Mouse (Mus musculus) spleen, adult 18-20 months (tissue): ENCODE results near the gene Fam214a.

Experiments
- DNase-seq, 2 experiments: peaks; one replicate each; pipeline ENCODE4 v3.0.0; 2022; ENCODE audit warnings: mixed read lengths in 2 of 2

Fam214a gene

DNA sequence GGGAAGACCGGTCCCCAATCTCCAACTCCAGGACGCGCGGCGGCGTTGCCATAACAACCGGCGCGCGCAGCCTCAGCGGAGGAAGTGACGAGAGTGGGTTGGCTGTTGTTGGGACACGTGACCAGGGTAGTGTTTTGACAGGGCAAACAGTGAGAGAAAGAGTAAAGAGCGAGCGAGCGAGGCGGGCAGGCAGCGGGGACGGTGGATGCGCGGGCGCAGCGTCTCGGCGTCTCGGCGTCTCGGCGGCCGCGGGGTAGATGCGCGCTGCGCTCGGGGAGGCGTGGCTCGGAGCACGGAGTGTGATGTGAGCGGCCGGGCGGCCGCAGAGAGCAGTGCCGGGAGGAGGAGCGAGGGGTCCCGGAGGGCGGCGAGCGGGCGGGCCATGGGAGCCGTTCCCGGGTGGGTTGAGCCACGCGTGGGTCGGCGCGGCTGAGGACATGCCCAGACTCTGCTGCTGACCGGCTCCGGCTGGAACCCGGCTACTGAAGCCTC, at the start of gene Fam214a:
Gene Fam214a (plus strand): TSS at position 129 of the 492 bp plus-strand sequence.
- DNase-seq: peak; percentile 84 to 88

DNA sequence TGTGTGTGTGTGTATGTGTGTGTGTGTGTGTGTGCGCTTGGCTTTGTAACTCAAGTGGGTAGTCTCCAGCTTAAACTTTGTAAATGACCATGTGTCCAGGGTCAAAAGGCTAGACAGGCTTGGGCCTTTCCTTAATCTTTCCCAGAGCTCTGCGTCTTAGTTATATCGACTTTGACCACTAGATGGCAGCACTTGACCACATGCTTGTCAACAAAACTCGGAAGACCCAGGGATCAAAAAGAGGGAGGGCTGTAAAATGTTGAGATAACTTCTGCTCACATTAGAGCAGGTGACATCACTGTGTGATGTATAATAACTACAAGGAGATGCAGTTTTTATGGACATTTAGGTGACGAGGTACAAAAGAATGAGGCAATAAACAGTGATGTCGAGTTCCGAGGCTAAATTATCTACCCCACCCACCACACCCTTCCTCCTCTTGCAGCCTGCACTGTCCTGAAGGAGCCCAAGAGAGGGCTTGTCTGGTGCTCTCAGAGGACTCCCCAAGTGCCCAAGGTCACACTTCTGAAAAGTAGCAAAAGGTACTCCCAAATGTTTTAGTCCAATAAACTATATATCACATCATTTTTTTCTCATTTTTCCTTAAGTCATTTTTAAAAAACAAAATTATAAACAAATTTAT, 47.7 kb upstream of the Fam214a start:
- DNase-seq: peak in 1 of 2 experiments; percentile 69

DNA sequence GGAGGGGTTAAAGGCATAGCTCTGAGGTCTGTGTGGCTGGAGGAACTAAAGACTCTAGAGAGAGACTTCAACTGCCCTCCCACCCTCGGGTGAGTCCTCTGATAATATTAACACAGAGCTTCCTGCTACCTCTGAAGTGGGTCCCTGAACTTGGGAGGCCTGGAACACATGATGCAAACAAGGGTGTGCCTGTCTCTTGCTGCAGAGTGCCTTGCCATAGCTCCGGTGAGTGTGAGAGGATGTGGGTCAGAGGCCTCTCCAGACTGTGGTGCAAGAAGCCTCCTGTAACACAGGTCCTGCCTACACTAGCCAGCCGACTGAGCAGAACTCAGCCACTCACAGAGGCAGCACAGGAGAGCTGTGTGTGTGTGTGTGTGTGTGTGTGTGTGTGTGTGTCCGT, 45.7 kb upstream of the Fam214a start:
- DNase-seq: no peak

DNA sequence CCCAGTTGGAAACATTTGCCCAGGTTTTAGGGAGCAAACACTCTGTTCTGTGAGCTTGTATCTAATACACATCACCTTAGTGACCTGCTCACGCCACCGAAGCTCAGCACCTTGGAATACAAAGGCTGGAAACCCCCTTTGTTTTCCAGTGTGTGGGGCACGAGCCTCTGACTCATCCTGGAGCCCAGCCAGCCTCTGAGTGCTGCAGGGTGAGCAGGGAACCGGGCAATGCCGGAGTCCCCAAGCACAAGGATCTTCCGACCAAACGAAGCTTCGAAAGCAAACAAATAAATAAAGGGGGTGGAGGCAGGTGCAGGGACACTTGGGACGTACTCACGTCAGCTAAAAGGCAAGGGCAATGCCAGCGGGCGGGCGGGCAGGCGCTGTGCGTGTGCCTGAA, 43.4 kb upstream of the Fam214a start:
- no peak for DNase-seq

DNA sequence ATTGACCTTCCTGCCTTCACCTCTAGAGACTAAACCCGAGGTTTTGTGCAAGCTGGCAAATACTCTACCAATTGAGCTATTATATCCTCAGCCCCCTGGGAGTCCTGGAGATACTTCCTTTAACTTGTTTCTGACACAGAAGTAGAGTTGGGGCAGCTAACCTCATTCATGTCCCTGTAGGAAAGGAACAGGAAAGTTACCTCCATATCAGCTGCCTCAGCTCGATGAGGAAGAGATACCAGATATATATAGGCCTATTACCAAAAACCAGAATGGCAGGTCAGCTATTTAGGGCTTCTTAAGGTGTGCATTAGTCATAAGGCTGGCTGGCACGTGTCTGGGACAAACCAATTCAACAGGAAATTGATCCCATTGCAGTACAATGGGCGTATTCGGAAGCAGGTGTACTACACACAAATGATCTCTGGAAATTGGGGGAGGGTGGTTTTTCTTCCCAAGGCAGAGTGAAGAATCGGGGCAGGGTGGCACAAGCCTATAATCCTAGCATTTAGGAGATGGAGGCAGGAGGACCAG, 42.4 kb upstream of the Fam214a start:
- DNase-seq: no peak

DNA sequence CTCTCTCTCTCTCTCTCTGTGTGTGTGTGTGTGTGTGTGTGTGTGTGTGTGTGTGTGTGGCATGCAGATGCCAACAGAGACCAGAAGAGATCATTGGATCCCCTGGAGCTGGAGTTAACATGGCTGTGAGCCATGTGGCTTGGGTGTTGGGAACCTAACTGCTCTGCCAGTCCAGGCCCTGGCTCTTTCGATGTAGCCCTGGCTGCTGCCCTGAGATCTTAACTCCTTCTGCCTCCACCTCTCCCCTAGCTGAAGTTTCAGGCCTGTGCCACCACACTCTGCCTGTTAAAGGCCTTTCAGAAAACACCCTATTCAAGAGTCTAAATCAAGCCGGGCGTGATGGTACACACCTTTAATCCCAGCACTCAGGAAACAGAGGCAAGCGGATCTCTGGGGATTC, 41.3 kb upstream of the Fam214a start:
- no peak for DNase-seq

DNA sequence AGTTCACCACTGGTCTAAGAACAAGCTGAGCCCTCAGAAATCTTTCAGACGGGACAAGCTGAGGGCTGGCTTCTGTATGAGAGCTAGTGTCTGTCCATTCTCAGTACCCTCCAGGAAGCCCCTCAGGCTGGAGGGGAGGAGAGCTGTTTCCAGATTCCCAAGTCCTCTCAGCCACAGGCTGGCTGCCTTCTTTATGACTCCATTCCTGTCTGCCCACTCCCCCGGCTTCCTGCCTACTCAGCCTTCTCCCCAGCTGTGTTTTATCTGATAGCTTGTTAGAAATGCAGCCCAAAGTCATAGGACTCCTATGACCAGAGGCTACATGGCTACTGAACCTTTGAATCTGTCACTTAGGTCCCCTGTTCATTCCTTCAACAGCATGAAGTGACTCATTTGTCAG, 40.8 kb upstream of the Fam214a start:
- DNase-seq: no peak

DNA sequence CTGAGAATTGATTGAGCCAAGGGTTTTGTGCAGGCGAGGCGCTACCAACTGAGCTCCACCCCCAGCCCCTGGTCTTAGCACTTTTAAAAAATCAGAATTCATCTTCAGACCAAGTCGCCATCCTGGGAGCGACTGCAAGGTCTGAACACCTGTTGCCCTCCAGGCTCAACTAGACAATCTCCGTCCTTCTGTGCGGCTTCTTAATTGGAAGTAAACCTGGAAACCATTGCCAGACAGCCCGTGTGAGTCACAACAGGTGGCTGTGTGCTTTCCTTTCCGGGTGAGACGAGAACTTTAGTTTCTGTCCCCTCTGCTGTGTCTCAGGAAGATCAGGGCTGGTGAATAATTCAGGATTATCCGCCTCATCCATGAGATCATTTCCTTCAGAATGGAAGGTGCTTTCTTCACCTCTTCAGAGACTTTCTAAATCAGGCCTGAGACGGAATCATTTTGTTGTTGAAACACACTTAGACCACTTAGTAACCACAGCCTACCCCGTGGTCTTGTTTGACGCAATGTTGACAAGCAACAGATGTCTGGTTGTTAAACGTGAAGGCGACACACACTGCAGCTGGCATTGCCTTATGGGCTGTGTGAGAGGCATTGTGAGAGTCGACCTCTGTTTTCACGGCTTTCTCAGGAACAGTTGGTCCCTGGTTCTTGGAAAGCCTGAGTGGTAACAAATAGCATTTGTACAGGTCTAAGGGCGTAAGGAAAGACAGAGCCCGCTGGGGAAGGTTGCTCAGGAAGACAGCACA, 39.9 kb upstream of the Fam214a start:
- DNase-seq: no peak

DNA sequence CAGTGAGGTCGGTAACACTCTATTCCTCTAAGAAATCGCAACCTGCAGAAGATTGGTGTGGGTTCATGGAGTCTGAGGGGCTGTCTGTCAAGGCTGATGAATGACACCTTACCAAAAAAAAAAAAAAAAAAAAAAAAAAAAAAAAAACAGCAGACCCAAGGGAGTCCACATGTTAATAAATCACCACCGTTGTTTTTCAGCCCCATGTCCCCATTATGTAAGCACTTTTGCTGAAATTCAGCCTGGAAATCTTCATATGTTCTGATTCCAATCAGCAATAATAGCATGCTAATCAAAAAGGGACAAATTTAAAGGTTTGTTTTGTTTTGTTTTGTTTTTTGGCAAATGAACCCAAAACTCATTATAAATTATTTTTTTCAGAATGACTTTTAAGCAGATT, 37.1 kb upstream of the Fam214a start:
- DNase-seq: no peak

DNA sequence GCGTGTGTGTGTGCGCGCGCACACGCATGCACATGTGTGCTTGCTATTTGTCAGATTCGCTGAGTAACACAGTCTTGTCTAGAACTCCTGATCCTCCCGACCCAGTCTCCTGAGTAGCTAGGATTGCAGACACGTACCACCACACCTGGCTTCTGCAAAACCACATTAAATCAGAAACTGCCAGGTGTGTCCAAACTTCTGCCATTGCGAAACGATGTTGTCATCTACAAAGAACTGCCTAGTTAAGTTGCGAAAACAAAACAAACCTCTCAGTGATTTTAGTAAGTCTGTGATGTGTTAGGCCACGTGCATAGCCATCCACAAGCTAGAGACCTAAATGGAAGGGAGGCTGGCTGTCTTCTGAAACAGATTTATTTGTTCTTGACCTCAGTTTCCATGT, 32.2 kb upstream of the Fam214a start:
- no peak for DNase-seq

DNA sequence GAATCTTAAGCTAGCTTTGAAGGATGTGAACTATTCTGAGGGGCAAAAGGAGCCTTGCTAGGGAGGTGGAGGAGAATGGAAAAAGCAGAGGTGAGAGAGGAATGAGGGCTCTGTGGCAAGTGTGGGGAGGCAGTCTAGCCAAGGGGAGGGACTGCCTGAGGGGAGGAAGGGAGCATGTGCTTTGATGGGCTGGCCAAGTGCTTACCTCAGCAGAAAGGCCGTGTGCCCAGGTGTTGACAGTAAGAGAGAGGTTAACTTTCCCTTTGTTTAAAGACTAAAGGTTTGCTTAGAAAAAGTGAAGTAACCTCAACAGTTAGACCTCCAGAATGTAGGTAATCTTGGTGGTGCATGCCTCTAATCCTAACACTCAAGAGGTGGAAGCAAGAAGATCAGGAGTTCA, 31.3 kb upstream of the Fam214a start:
- no peak for DNase-seq

DNA sequence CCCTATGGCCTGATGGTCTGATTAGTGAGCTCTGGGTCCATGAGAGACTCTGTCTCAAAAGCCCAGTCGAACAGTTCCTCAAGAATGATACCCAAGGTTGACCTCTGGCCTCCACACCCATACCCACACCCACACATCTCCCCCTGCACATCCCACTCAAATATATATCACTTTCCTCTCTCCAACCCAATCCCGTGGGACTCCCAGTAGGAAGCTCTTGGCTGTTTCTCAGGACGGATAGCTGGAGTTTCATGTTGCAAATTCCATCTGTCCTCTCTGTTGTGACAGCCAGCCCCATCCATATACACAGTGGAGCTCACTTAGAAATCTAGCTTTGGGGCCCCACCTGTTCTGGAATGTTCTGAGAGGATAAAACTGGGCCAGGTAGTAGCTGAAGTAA, 29.8 kb upstream of the Fam214a start:
- no peak for DNase-seq

DNA sequence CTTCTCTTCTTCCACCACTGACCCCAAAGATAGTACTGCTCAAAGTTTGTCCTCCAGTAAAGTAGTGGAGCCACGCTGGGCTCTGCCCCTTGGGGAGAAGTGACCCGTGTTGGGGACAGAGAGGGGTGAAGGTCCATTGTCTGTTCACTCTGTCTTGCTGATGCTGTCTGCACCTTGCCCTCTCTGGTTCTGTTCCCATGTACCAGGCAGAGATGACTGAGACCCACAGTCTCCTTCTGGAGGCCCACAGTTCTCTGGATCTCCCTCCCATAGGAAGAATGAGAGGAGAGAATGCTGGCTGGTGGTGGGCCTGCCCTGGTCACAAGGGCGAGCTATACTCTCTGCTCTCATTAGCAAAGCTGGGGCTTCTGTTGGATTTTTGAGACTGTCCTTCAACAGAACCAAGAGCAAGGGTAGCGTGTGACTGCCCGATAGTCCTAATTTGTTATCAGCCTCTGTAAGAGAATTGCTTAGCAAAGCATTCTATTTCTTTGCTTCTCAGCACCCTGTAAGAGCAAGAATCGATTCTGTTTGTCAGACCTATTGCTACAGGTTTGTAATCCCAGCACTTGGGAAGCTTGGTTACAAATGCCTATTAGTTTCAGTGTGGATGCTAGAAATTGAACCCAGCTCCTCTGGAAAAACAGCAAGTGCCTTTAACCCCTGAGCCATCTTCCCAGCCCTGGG, 29.2 kb upstream of the Fam214a start:
- DNase-seq: no peak

DNA sequence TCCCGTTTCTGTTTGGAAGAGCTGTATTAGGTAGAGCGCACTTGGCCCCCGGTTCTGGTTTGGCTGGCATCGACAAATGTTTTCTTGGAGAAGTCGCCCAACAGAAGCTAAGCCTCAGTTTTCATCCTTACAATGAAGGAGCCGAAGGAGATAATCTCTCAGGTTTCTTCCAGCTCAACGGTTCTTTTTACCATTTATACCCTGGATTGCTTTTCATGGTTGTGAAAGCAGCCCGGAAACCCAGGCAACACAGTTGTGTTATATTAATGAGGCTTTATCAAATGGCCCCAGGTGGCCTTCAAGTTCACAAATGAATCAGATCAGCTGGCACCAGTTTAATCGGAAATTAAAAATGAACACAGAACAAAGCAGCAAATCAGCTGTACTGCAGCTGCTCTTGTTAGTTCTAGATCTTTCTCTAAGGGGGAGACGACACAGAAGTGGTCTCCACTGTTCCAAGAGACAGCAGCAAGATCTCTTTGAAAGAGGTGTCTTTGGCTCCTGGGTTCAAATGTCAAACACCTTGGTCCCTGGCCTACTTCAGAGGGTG, 27.4 kb upstream of the Fam214a start:
- DNase-seq: no peak

DNA sequence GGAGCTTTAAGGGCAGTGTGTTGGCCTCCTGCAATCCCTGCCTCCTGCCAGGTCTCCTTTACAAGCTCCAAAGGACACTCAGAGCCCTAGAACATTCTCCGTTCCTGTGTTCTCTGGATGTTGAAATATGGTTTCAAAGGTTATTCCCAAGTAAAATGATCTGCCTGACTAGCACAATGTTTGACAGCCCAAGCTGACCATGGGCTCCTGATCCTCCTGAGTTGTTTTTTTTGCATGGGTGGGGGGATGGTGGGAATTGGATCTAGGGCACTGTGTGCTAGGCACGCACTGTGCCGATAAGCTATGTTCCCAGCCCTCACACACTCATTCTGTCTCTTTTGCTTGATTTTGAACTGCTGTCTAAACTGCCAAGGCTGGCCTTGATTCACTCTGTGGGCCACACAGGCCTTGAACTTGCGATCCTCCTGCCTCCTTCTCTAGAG, 22.7 kb upstream of the Fam214a start:
- DNase-seq: no peak

DNA sequence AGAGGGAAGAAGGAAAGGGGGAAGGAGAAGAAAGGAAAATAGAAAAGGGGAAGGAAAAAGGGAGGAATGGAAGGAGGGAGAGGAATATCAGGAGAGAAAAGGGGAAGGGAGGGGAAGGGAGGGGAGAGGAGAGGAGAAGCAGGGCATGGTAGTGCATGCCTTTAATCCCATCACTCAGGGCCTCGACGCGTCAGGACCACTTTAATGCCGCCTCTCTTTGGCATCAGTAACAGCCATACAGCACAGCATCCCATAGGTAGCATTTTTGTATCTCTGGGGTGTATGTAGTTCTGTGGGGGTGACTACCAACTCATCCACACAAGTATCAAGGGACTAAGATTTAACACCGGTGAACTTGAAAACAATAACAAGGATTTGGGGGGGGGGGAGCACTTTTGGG, 22.0 kb upstream of the Fam214a start:
- DNase-seq: no peak

DNA sequence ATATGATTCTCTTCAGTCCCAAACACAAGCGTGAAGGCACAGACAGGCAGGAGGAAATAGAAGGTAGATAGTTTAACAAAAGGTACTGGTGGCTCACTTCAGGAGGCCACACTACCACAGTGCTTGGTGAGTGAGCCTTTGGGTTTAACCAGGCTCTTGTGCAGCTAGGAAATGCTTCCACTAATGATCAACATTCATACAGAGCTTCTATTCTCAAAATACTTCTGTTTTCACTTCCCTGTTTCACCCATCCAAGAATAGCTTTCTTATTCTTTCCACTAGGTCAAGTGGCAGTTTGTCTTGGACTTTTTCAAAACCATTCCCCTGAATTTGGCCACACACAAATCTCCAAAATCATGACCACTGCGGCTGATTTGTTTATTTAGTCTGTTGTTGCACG, 17.4 kb upstream of the Fam214a start:
- peak in 1 of 2 experiments; percentile 15 for DNase-seq

DNA sequence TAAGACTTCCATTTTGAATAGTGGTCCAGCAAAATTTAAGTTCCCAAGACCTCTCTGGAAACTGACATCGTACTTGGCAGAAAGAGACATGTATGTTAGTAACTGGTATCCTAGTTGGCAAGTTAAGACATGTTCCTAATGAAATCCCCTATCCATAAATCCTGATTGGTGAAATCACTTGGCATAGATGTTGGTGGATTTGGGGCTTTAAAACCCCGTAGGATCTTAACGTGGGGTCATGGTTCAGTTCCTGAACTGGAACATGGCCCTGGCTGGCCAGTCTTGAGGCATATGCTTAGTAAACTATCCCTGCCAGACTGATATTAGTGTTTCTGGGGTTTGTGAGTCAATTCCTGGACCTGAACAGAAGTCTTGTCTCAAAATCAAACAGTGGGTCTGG, 14.9 kb upstream of the Fam214a start:
- no peak for DNase-seq

DNA sequence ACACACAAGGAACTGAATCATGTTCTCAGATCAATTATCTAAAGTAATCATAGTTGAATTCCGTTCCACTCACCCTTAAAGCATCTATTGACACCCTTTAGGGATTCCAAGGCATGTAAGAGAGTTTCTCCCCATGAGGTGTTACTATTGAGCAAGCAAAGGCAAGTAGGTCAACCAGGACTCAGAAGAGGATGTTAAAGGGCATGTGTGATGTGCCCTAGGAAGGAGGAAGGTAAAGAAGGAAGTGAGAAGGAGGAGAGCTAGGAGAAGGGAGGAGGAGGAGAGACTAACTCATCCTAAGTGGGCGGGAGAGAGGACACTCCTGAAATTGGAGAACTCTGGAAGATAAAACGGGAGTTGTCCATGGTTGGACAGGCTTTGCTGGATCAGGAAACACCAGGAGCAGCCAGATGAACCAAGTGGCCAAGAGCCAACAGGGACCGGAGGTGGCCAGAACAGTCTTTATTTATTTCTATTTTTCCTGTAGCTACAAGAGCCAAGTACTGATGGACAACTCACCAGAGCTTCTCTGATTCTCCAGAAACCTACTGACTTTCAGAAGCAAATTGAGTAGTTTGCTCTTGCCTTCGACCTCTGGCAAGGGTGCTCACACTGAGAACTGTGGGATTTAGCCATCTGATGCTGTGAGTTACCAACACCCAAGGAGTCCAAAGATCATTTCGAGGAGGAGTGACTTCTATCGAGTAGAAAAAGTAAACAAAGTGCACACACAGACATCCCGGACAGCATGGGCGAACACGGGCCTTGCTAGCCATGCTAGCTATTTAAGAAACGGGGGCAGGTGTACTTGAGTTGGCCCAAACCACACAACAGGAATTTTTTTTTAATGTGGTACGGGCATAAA, 13.8 kb upstream of the Fam214a start:
- DNase-seq: no peak

DNA sequence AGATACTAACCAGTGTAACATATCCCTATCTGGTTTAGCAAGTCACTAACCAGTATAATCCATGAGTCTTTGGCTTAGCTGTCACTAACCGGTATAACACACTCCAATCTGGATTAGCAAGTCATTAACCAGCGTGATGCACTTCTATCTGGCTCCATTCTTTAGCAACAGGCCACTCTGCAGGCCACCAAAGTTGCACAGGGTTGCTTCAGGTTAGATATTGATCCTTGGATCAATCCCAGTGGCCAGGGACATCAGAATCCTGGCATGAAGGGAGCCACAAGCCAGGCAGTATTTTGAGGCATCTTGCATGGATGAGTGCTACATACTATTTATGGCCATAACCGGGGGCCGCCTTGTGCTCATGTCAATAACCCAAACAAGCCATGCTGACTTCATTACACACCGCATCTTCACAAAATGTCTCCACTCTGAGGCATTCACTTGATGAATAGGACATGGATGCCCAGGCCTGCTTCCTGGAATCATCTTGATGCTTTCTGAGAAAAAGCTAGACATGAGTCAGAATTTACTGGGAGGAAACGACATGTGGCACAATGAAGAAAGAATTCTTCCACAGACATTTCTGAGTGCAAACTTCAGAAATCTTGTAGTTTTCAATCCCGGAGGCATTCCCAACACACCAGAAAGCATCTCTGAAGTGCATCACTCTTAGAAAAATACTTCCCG, 5.8 kb upstream of the Fam214a start:
- no peak for DNase-seq

DNA sequence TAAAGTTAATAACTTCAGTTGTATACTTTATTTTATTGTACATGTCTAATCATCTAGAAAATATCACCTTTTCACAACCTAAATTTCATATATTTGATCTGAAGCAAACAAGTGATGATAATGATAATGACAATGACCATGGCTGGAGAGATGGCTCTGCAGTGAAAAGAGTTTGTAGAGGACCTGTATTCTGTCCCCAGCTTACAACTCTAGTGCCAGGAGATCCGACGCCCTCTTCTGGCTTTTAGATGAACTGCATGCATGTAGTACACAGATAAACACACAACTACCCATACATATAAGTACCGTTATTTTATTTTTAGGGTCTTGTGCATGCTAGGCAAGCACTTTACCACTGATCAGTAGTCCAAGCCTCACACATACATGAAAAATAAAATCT, 1.2 kb upstream of the Fam214a start:
- no peak for DNase-seq

DNA sequence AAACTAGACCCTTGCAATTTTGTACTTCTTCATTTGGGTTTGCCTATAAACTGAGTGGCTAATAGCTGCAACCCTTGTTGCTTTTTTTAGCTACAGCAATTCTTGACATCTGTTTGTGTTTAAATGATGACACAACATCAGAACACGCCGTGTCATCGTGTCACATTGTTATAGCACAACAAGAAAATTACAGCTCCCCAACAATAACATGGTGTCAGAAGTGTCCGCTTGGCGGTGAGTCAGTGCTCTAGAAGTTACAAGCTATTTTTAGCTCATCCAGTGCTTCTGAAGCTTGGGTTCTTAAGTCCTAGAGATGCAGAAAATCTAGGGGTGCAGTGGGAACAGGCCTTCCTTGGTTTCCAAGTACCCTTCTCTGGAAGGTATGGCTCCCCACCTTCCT, 578 bp upstream of the Fam214a start:
- DNase-seq: no peak
